Mouse (Mus musculus) liver (tissue): ENCODE data around the gene Srsf7.

Experiments
- DNase-seq: peaks from one replicate; pipeline ENCODE4 v3.0.0-alpha.2; 2020; ENCODE audit warnings: mixed read lengths

Gene Srsf7

DNA sequence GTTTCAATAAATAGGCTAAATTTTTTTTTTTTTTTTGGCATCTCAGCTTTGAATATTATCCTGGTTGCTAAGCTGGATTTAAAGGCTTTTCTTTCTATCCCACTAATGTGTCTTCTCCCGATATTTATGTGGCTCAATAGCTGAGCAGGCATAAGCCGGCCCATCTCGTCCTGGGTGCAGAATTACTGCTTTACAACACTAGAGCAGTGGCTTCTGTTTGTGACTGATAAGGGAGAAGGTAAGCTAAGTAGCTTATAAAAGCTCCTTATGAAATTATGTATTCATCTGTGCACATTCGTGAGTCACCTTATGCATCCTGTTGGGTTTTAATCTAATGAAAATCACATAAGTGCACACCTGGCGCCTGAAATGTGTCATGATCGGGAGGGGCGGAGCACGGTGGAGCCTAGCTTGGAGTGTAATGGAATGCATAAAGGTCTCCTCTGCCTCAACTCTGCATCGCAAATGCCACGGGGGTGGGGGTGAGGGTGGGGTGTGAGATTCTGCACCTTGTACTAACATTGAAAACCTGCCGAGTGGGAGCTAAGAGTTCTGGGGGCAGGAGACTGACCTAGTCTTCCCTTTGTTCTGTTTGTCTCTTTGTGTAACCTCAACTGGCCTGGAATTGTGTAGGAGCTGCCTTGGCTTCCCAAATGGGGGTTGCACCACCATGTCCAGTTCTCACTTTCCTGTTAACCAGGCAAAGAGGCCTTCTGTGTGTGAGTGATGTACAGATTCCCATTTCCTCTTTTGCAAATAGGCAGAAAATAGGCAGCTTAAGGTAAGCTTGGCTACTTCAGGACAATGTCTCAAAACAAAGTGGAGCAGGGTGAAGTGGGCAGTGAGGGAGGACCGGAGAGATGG lies 54.1 kb downstream of the Srsf7 start:
- no peak for DNase-seq

- DNase-seq: no peak
Observed at GRCm38 (mm10) chr17:80151353-80151752, 55.8 kb downstream of the Srsf7 start.
